24 mouse cellular contexts compared by ENCODE assay signal in genomic region chr9:106754311-106754710, GRCm38 (mm10). TPM values are rescaled to one million over a fixed set of nuclear protein-coding genes. Genes with fewer than 3 reads are reported as not detected.
A peak's percentile ranks its signal among the peaks of the same experiment; 100 is the strongest.
DNase-seq lines count a peak whose midpoint lies in the region; ATAC-seq lines count a peak whose summit lies in the region.
"Had no signal": no experiment of that assay in that cellular context is flagged by ENCODE, and none has a peak within 500 bp of the region (broad histone marks: within the 10 kb centered on the region; RNA-seq: fewer than 3 reads in every experiment).

No protein-coding gene starts in this region.

- DNase-seq in left cerebral cortex, adult 18-20 months (ENCODE audit: low spot score in 2 of 2), result peak; percentile 12 to 39
- no peak for DNase-seq in left cerebral cortex, postnatal 4 days
- peak; percentile 14 to 25 for DNase-seq in frontal cortex, postnatal 14 days (ENCODE audit: low spot score in 2 of 2)
- DNase-seq in left cerebral cortex, postnatal 36 days (ENCODE audit: low spot score in 2 of 2), result peak; percentile 41 to 46
- no peak for DNase-seq in kidney, adult 8-10 months
- DNase-seq in thymus, adult 18-20 months, result no peak
- DNase-seq in urinary bladder, postnatal 36 days (ENCODE audit: low spot score in 2 of 2), result no peak
- DNase-seq: adrenal gland, adult 2 months; adrenal gland, postnatal 36 days; B cell, adult 2 months; cerebellum, adult 2 months; cerebellum, postnatal 14 days; forebrain, postnatal 0 days; gastrocnemius, postnatal 10 days; kidney, adult 18-20 months; kidney, postnatal 36 days; liver; lung, embryonic 14.5 days; lung, postnatal 14 days; spleen, adult 18-20 months had no signal

- peak; percentile 98 for ATAC-seq in frontal cortex, adult (ENCODE audit: low TSS enrichment)
- ATAC-seq: activated CD4-positive, CD25-positive, alpha-beta regulatory T cell, adult 4 months; forebrain, postnatal 0 days; hindbrain, embryonic 16.5 days; midbrain, embryonic 15.5 days had no signal

- intact Hi-C loops in left cerebral cortex, postnatal 4 days (cut with DNase I), result loop anchor here (10.0 kb wide), 1 partner anchor 50 kb away; no protein-coding TSS in a partner anchor
- intact Hi-C loops in left cerebral cortex, postnatal 36 days (cut with DNase I), result no loop called here

RNA-seq across cellular contexts. Expression of gene Rad54l2, which starts 34.7 kb away (rescaled TPM):
- 10 to 100 TPM; 15.7 to 16.6 TPM for total RNA-seq in left cerebral cortex, adult 18-20 months (2021)
- total RNA-seq in left cerebral cortex, postnatal 4 days (2021), result 10 to 100 TPM; 29.5 to 31.2 TPM
- total RNA-seq in left cerebral cortex, postnatal 36 days (2021), result 10 to 100 TPM; 14.7 to 18.0 TPM

Comparison
In these comparisons a context has a peak if more than half of its experiments do, and no peak if none do; other contexts are left out.
1. DNase-seq: peak in left cerebral cortex, adult 18-20 months (2 of 2), frontal cortex, postnatal 14 days (2 of 2) and left cerebral cortex, postnatal 36 days (2 of 2); none in left cerebral cortex, postnatal 4 days (single experiment), kidney, adult 8-10 months (0 of 2), thymus, adult 18-20 months (0 of 2) and urinary bladder, postnatal 36 days (0 of 2).